Mouse (Mus musculus): ENCODE measurements around the gene Snrpb. TPM values are rescaled to one million over a fixed set of nuclear protein-coding genes. Genes with fewer than 3 reads are reported as not detected.
A peak's percentile ranks its signal among the peaks of the same experiment; 100 is the strongest.

The Snrpb gene
- total and polyA plus RNA-seq, 2 experiments from 2014 or later, result 316 to 375 TPM

GRCm38 (mm10) chr2:130200961-130201360 is 21.8 kb upstream of the Snrpb start:
- no peaks in the 10 kb centered on the region for H3K4me1 ChIP-seq (ENCODE audit: control insufficient read depth, insufficient read depth)
- H3K4me2 ChIP-seq (ENCODE audit: low read depth, low read length), result no peak overlapping the region
- no peaks in the 10 kb centered on the region for H3K27me3 ChIP-seq (ENCODE audit: control insufficient read depth, insufficient read depth, low read length)
- no peak overlapping the region for H3K4me3 ChIP-seq (ENCODE audit: low read depth, low read length)
- DNase-seq (ENCODE audit: low spot score) (no peak), ATAC-seq (ENCODE audit: insufficient read depth, low read depth) (no peak)
- WGBS, result 83% methylated on average over 5 of the region's 5 CpGs
- no peaks in the 10 kb centered on the region for H3K9me3 ChIP-seq (replicated peaks; ENCODE audit: control insufficient read depth, low read length)
- no peak overlapping the region for H3K27ac ChIP-seq (ENCODE audit: low read depth)
- no peak for TF ChIP-seq CTCF (IDR thresholded peaks at IDR 0.05; ENCODE audit: low read depth)
- TF ChIP-seq EP300 (IDR thresholded peaks at IDR 0.05; ENCODE audit: low read depth), result no peak
- no peaks in the 10 kb centered on the region for H3K36me3 ChIP-seq (replicated peaks; ENCODE audit: control insufficient read depth, insufficient read depth, low read length)
- H3K9ac ChIP-seq (replicated peaks; ENCODE audit: low read depth, low read length), result no peak overlapping the region

GRCm38 (mm10) chr2:130194894-130195293 is 15.7 kb upstream of the Snrpb start, which contains the start of gene Tmc2:
Gene Tmc2 (plus strand): TSS chr2:130195194.
- H3K27me3 ChIP-seq (ENCODE audit: control insufficient read depth, insufficient read depth, low read length), result no peaks in the 10 kb centered on the region
- no peak within 1 kb of the TSS for H3K27ac ChIP-seq (ENCODE audit: low read depth)
- DNase-seq (ENCODE audit: low spot score), result no peak
- 91% methylated on average over 16 of the region's 16 CpGs for WGBS
- H3K9ac ChIP-seq (replicated peaks; ENCODE audit: low read depth, low read length), result no peak within 1 kb of the TSS
- no peak for ATAC-seq (ENCODE audit: insufficient read depth, low read depth)
- H3K9me3 ChIP-seq (replicated peaks; ENCODE audit: control insufficient read depth, low read length), result 0 out of 2 replicates have a peak, but pooled peaks cover 3% of the 10 kb centered on the region
- no peak within 1 kb of the TSS for H3K4me3 ChIP-seq (ENCODE audit: low read depth, low read length)
- TF ChIP-seq CTCF (IDR thresholded peaks at IDR 0.05; ENCODE audit: low read depth), result no peak
- TF ChIP-seq EP300 (IDR thresholded peaks at IDR 0.05; ENCODE audit: low read depth), result no peak
- H3K36me3 ChIP-seq (replicated peaks; ENCODE audit: control insufficient read depth, insufficient read depth, low read length), result no peaks in the 10 kb centered on the region
- H3K4me1 ChIP-seq (ENCODE audit: control insufficient read depth, insufficient read depth), result no peaks in the 10 kb centered on the region
- H3K4me2 ChIP-seq (ENCODE audit: low read depth, low read length), result no peak within 1 kb of the TSS

- Histone ChIP-seq H3K4me3 (ENCODE audit: low read depth, low read length) (no peak overlapping the region), H3K36me3 (replicated peaks; ENCODE audit: control insufficient read depth, insufficient read depth, low read length) (no peaks in the 10 kb centered on the region), H3K4me2 (ENCODE audit: low read depth, low read length) (no peak overlapping the region), H3K9ac (replicated peaks; ENCODE audit: low read depth, low read length) (no peak overlapping the region), H3K27ac (ENCODE audit: low read depth) (no peak overlapping the region), H3K27me3 (ENCODE audit: control insufficient read depth, insufficient read depth, low read length) (no peaks in the 10 kb centered on the region), H3K9me3 (replicated peaks; ENCODE audit: control insufficient read depth, low read length) (peaks cover 7% of the 10 kb centered on the region; the same call in 1 of the 2 replicates), H3K4me1 (ENCODE audit: control insufficient read depth, insufficient read depth) (no peaks in the 10 kb centered on the region)
- TF ChIP-seq CTCF (IDR thresholded peaks at IDR 0.05; ENCODE audit: low read depth), result no peak
- no peak for TF ChIP-seq EP300 (IDR thresholded peaks at IDR 0.05; ENCODE audit: low read depth)
- ATAC-seq (ENCODE audit: insufficient read depth, low read depth) (no peak), DNase-seq (ENCODE audit: low spot score) (no peak)
- 73% methylated on average over 12 of the region's 12 CpGs for WGBS
Observed at GRCm38 (mm10) chr2:130188391-130188790, 9.2 kb upstream of the Snrpb start.

- DNase-seq (ENCODE audit: low spot score), result no peak
- H3K4me1 ChIP-seq (ENCODE audit: control insufficient read depth, insufficient read depth), result peaks cover 23% of the 10 kb centered on the region
- peaks cover 21% of the 10 kb centered on the region for H3K36me3 ChIP-seq (replicated peaks; ENCODE audit: control insufficient read depth, insufficient read depth, low read length)
- TF ChIP-seq CTCF (IDR thresholded peaks at IDR 0.05; ENCODE audit: low read depth) (no peak), EP300 (IDR thresholded peaks at IDR 0.05; ENCODE audit: low read depth) (no peak)
- H3K9ac ChIP-seq (replicated peaks; ENCODE audit: low read depth, low read length), result peak overlapping the region; percentile 99
- no peaks in the 10 kb centered on the region for H3K27me3 ChIP-seq (ENCODE audit: control insufficient read depth, insufficient read depth, low read length)
- 2% methylated on average over 15 of the region's 15 CpGs for WGBS
- H3K27ac ChIP-seq (ENCODE audit: low read depth), result peak overlapping the region; percentile 95
- H3K4me3 ChIP-seq (ENCODE audit: low read depth, low read length), result peak overlapping the region; percentile 97
- H3K9me3 ChIP-seq (replicated peaks; ENCODE audit: control insufficient read depth, low read length), result no peaks in the 10 kb centered on the region
- H3K4me2 ChIP-seq (ENCODE audit: low read depth, low read length), result peak overlapping the region; percentile 80
- peak; percentile 54 for ATAC-seq (ENCODE audit: insufficient read depth, low read depth)
Observed at GRCm38 (mm10) chr2:130179507-130180019, 360 bp upstream of the Snrpb start.

DNA sequence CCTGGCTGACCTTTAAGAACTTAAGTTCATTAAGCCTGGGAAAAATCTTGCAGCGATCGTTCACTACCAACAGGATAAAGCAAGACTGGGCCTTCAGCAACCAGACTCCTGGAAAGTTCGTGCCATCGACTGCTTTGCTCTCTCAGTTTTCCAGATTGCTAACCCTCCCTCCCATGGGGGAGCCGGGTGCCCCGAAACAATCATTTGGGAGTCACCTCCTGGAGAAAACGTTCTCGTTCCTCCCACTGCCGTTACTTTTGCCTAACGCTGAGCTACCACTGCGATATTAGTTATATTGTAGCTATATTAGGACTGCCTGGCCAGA is 860 bp downstream of the Snrpb start:
- no peaks in the 10 kb centered on the region for H3K27me3 ChIP-seq (ENCODE audit: control insufficient read depth, insufficient read depth, low read length)
- peak overlapping the region; percentile 95 for H3K27ac ChIP-seq (ENCODE audit: low read depth)
- peaks cover 23% of the 10 kb centered on the region for H3K4me1 ChIP-seq (ENCODE audit: control insufficient read depth, insufficient read depth)
- peaks cover 33% of the 10 kb centered on the region for H3K36me3 ChIP-seq (replicated peaks; ENCODE audit: control insufficient read depth, insufficient read depth, low read length)
- peak overlapping the region; percentile 97 for H3K4me3 ChIP-seq (ENCODE audit: low read depth, low read length)
- 0% methylated on average over 11 of the region's 11 CpGs for WGBS
- no peak for TF ChIP-seq CTCF (IDR thresholded peaks at IDR 0.05; ENCODE audit: low read depth)
- no peak for TF ChIP-seq EP300 (IDR thresholded peaks at IDR 0.05; ENCODE audit: low read depth)
- peak; percentile 18 for DNase-seq (ENCODE audit: low spot score)
- H3K9me3 ChIP-seq (replicated peaks; ENCODE audit: control insufficient read depth, low read length), result no peaks in the 10 kb centered on the region
- peak overlapping the region; percentile 80 for H3K4me2 ChIP-seq (ENCODE audit: low read depth, low read length)
- peak overlapping the region; percentile 99 for H3K9ac ChIP-seq (replicated peaks; ENCODE audit: low read depth, low read length)
- no peak for ATAC-seq (ENCODE audit: insufficient read depth, low read depth)

- H3K4me1 ChIP-seq (ENCODE audit: control insufficient read depth, insufficient read depth), result peaks cover 23% of the 10 kb centered on the region
- 59% methylated on average over 8 of the region's 8 CpGs for WGBS
- H3K9me3 ChIP-seq (replicated peaks; ENCODE audit: control insufficient read depth, low read length), result no peaks in the 10 kb centered on the region
- H3K27ac ChIP-seq (ENCODE audit: low read depth), result no peak overlapping the region
- peak overlapping the region; percentile 80; the same call in 1 of the 2 replicates for H3K4me2 ChIP-seq (ENCODE audit: low read depth, low read length)
- peaks cover 48% of the 10 kb centered on the region for H3K36me3 ChIP-seq (replicated peaks; ENCODE audit: control insufficient read depth, insufficient read depth, low read length)
- ATAC-seq (ENCODE audit: insufficient read depth, low read depth) (no peak), DNase-seq (ENCODE audit: low spot score) (no peak)
- TF ChIP-seq EP300 (IDR thresholded peaks at IDR 0.05; ENCODE audit: low read depth), result no peak
- no peak for TF ChIP-seq CTCF (IDR thresholded peaks at IDR 0.05; ENCODE audit: low read depth)
- no peaks in the 10 kb centered on the region for H3K27me3 ChIP-seq (ENCODE audit: control insufficient read depth, insufficient read depth, low read length)
- peak overlapping the region; percentile 99 for H3K9ac ChIP-seq (replicated peaks; ENCODE audit: low read depth, low read length)
- H3K4me3 ChIP-seq (ENCODE audit: low read depth, low read length), result no peak overlapping the region
Observed at GRCm38 (mm10) chr2:130176820-130177219, 2.4 kb downstream of the Snrpb start.
